Mouse (Mus musculus) natural killer cell, adult 2 months (primary cell): ENCODE results near the gene Rpl37.

Experiments used
- DNase-seq, 2 experiments: peaks; one replicate each; pipeline ENCODE4 v3.0.0; 2022; ENCODE audit warnings: low spot score in 2 of 2

Gene Rpl37

GRCm38 (mm10) chr15:5152171-5152570 lies 35.7 kb downstream of the Rpl37 start:
- no peak for DNase-seq

- no peak for DNase-seq
These were observed 38.2 kb downstream of the Rpl37 start for GRCm38 (mm10) chr15:5154621-5155020.

GRCm38 (mm10) chr15:5155093-5155492 lies 38.6 kb downstream of the Rpl37 start:
- DNase-seq, result no peak

GRCm38 (mm10) chr15:5156355-5156754 lies 39.9 kb downstream of the Rpl37 start:
- no peak for DNase-seq

GRCm38 (mm10) chr15:5157386-5157785 lies 40.9 kb downstream of the Rpl37 start:
- DNase-seq, result no peak

- no peak for DNase-seq
These were observed 42.4 kb downstream of the Rpl37 start for GRCm38 (mm10) chr15:5158827-5159226.

GRCm38 (mm10) chr15:5165121-5165773 lies 48.8 kb downstream of the Rpl37 start:
- DNase-seq, result no peak
